ENCODE assay signal across 11 mouse cellular contexts in genomic region chr10:79900951-79901410, GRCm38 (mm10). TPM values are rescaled to one million over a fixed set of nuclear protein-coding genes. Genes with fewer than 3 reads are reported as not detected.
DNase-seq lines count a peak whose midpoint lies in the region; ATAC-seq and TF ChIP-seq lines count a peak whose summit lies in the region.
"Had no signal": no experiment of that assay in that cellular context is flagged by ENCODE, and none has a peak within 500 bp of the region (broad histone marks: within the 10 kb centered on the region; RNA-seq: fewer than 3 reads in every experiment).

No protein-coding gene starts in this region.

- intact Hi-C loops in gastrocnemius, adult 2 months (cut with DNase I), result loop anchor here (2.0 kb wide), 1 partner anchor 28 kb away; no protein-coding TSS in a partner anchor
- intact Hi-C loops in gastrocnemius, postnatal 14 days (cut with DNase I; ENCODE audit: low total_unique reads), result no loop called here

- no peak overlapping the region for H3K4me3 ChIP-seq in gastrocnemius, adult 2 months
- no peak overlapping the region for H3K4me3 ChIP-seq in forebrain, embryonic 11.5 days (ENCODE audit: low read depth, low read length)
- no peak overlapping the region for H3K4me3 ChIP-seq in neural tube, embryonic 12.5 days

- no peak overlapping the region for H3K27ac ChIP-seq in gastrocnemius, adult 2 months
- no peak overlapping the region for H3K27ac ChIP-seq in forebrain, embryonic 11.5 days (ENCODE audit: low read depth, low read length)
- no peak overlapping the region for H3K27ac ChIP-seq in neural tube, embryonic 12.5 days

- WGBS in forebrain, embryonic 11.5 days, result 14% methylated on average over 2 of the region's 2 CpGs
- WGBS in neural tube, embryonic 12.5 days, result 8% methylated on average over 2 of the region's 2 CpGs

- peak; percentile 58 for ATAC-seq in forebrain, embryonic 11.5 days (replicated peaks; ENCODE audit: low FRiP score)
- peak; percentile 69 for ATAC-seq in neural tube, embryonic 12.5 days (ENCODE audit: low FRiP score, low read depth)

- H3K9me3 ChIP-seq in forebrain, embryonic 11.5 days (ENCODE audit: control insufficient read depth, low read length), result no peaks in the 10 kb centered on the region
- H3K9me3 ChIP-seq in neural tube, embryonic 12.5 days, result no peaks in the 10 kb centered on the region

- H3K4me2 ChIP-seq in forebrain, embryonic 11.5 days (ENCODE audit: low read depth, low read length, severe bottlenecking), result no peak overlapping the region
- H3K4me2 ChIP-seq in neural tube, embryonic 12.5 days (replicated peaks), result 0 out of 2 replicates have a peak overlapping the region, but pooled peaks have one; percentile 7

- peaks cover 2% of the 10 kb centered on the region; the same call in 1 of the 2 replicates for H3K36me3 ChIP-seq in forebrain, embryonic 11.5 days (ENCODE audit: control insufficient read depth, insufficient read depth, low read length)
- peaks cover 61% of the 10 kb centered on the region for H3K36me3 ChIP-seq in neural tube, embryonic 12.5 days

- H3K4me1 ChIP-seq in forebrain, embryonic 11.5 days (replicated peaks; ENCODE audit: control insufficient read depth, insufficient read depth, low read length), result peaks cover 7% of the 10 kb centered on the region
- peaks cover 12% of the 10 kb centered on the region for H3K4me1 ChIP-seq in neural tube, embryonic 12.5 days

- TF ChIP-seq CTCF in gastrocnemius, adult 2 months (IDR thresholded peaks at IDR 0.05), result peak; percentile 2; the same call in 1 of the 2 replicates

- no peak for DNase-seq in gastrocnemius, adult 2 months
- DNase-seq in gastrocnemius, postnatal 14 days, result no peak
- DNase-seq in forebrain, embryonic 11.5 days (ENCODE audit: low spot score), result no peak
- peak; percentile 55 for DNase-seq in layer of hippocampus, adult 9-10 months (ENCODE audit: low spot score)
- no peak for DNase-seq in heart, adult 9 months (ENCODE audit: low spot score in 2 of 2)
- no peak for DNase-seq in adrenal gland, adult (ENCODE audit: inconsistent age in 2 of 2, low spot score in 1 of 2)
- no peak for DNase-seq in heart, adult 11 months

- H3K9ac ChIP-seq in forebrain, embryonic 11.5 days (ENCODE audit: low read length), result no peak overlapping the region
- peak overlapping the region; percentile 3; the same call in 1 of the 2 replicates for H3K9ac ChIP-seq in neural tube, embryonic 12.5 days

- H3K27me3 ChIP-seq in forebrain, embryonic 11.5 days (ENCODE audit: control insufficient read depth, insufficient read depth, low read length), result peaks cover 25% of the 10 kb centered on the region; the same call in 1 of the 2 replicates
- H3K27me3 ChIP-seq in neural tube, embryonic 12.5 days (replicated peaks), result peaks cover 14% of the 10 kb centered on the region; the same call in 1 of the 2 replicates

RNA-seq across cellular contexts. Expression of gene Med16, which starts 7.7 kb away (rescaled TPM):
- total RNA-seq in gastrocnemius, adult 2 months (2021), result 10 to 100 TPM; 32.6 to 37.2 TPM
- total RNA-seq in gastrocnemius, postnatal 14 days (2021), result 10 to 100 TPM; 37.7 to 38.1 TPM
- polyA plus RNA-seq in forebrain, embryonic 11.5 days (2014; fragmentation: Nextera tagmentation; extraction: Ambion mirVana), result 60.4 and 60.6 TPM in 2 replicates
- 60.5 and 62.6 TPM in 2 replicates for polyA plus RNA-seq in neural tube, embryonic 12.5 days (2016; fragmentation: Nextera tagmentation; extraction: Ambion mirVana)

RNA-seq across cellular contexts. Expression of gene Gm26602, which starts 9.7 kb away (rescaled TPM):
- total RNA-seq in gastrocnemius, adult 2 months (2021), result not detected
- not detected for total RNA-seq in gastrocnemius, postnatal 14 days (2021)
- 3.3 and 14.8 TPM in 2 replicates for polyA plus RNA-seq in forebrain, embryonic 11.5 days (2014; fragmentation: Nextera tagmentation; extraction: Ambion mirVana)
- polyA plus RNA-seq in neural tube, embryonic 12.5 days (2016; fragmentation: Nextera tagmentation; extraction: Ambion mirVana), result 28.4 and 40.5 TPM in 2 replicates
- polyA plus RNA-seq: heart, embryonic 14.5 days; spleen, adult 2 months had no signal

RNA-seq across cellular contexts. Expression of gene Cfd, which starts 10.3 kb away (rescaled TPM):
- total RNA-seq in gastrocnemius, adult 2 months (2021), result 10 to 100 TPM; 12.9 to 77.1 TPM
- 10 to 100 TPM in 1 of 2 experiments, 1 to 10 TPM in 1; 3.6 to 16.6 TPM for total RNA-seq in gastrocnemius, postnatal 14 days (2021)
- polyA plus RNA-seq in forebrain, embryonic 11.5 days (2014; fragmentation: Nextera tagmentation; extraction: Ambion mirVana), result not detected in 2 replicates
- polyA plus RNA-seq in neural tube, embryonic 12.5 days (2016; fragmentation: Nextera tagmentation; extraction: Ambion mirVana), result not detected in 2 replicates
- total RNA-seq: ES-E14 had no signal
- polyA plus RNA-seq: heart, embryonic 14.5 days had no signal

RNA-seq across cellular contexts. Expression of gene Elane, which starts 14.9 kb away (rescaled TPM):
- not detected for total RNA-seq in gastrocnemius, adult 2 months (2021)
- total RNA-seq in gastrocnemius, postnatal 14 days (2021), result not detected
- not detected in 2 replicates for polyA plus RNA-seq in forebrain, embryonic 11.5 days (2014; fragmentation: Nextera tagmentation; extraction: Ambion mirVana)
- polyA plus RNA-seq in neural tube, embryonic 12.5 days (2016; fragmentation: Nextera tagmentation; extraction: Ambion mirVana), result 0.34 and 0.53 TPM in 2 replicates
- total RNA-seq: ES-E14 had no signal

RNA-seq across cellular contexts. Expression of gene Kiss1r, which starts 15.8 kb away (rescaled TPM):
- total RNA-seq in gastrocnemius, adult 2 months (2021), result under 1 TPM; 0.17 to 0.23 TPM
- total RNA-seq in gastrocnemius, postnatal 14 days (2021), result under 1 TPM; 0.27 to 0.44 TPM
- 0.55 and 1.0 TPM in 2 replicates for polyA plus RNA-seq in forebrain, embryonic 11.5 days (2014; fragmentation: Nextera tagmentation; extraction: Ambion mirVana)
- polyA plus RNA-seq in neural tube, embryonic 12.5 days (2016; fragmentation: Nextera tagmentation; extraction: Ambion mirVana), result 1.1 and 1.3 TPM in 2 replicates
